Mouse (Mus musculus) spleen, postnatal 4 days (tissue): ENCODE results near the gene Rnf38.

Source experiments
- DNase-seq, 2 experiments: peaks; one replicate each; pipeline ENCODE4 v3.0.0; 2022; ENCODE audit warnings: low spot score in 2 of 2

Rnf38 gene

GRCm38 (mm10) chr4:44233713-44234003, at the start of gene Rnf38:
Gene Rnf38, minus strand, starts transcription at chr4:44233789.
- no peak for DNase-seq

- DNase-seq = no peak
Measured at GRCm38 (mm10) chr4:44281597-44282265, 48.1 kb upstream of the Rnf38 start.

- DNase-seq = no peak
Measured at GRCm38 (mm10) chr4:44271134-44271533, 37.5 kb upstream of the Rnf38 start.

DNA sequence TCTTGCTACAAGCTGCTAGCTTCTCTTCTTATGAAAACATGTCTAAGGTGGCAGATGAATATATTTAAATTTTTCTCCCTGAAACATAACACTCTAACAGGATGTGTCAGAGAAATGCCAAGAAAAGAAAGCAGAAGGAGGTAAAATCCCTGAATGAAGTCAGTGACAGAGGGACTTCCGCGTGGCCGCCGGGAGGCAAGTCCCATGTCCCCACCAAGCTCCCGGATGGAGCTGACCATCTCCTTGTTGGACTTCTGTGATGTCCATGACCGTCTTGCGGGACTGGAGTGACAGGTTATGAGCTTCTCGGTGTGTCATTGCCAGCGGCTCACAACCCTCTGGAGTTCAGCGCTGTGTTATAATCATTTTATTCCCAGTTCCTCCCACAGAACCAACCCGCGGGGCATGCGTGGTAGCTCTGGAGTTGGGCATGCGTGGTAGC, 35.8 kb upstream of the Rnf38 start:
- no peak for DNase-seq

GRCm38 (mm10) chr4:44267437-44267836, 33.8 kb upstream of the Rnf38 start:
- no peak for DNase-seq

- no peak for DNase-seq
Measured at GRCm38 (mm10) chr4:44265500-44265899, 31.9 kb upstream of the Rnf38 start.

DNA sequence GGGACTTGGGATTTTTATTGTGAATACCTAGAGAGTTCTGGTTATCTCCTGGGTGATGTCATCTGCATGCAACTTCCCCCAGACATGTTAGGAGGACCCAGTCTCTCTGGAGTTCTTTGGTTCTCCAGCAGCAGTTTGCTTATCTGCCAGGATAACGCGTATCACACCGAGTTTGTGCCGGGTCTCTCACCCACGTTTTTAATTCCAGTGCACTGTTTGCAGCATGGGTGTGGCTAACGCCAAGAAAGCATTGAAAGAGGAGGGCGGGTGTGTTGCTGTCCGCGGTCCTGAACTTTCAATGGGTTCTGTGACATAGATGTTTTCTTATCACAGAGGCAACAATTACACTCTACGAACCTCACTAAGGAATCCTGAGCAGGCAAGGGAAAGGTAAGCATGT, 26.7 kb upstream of the Rnf38 start:
- DNase-seq = peak; percentile 53 to 80

- DNase-seq = no peak
Measured at GRCm38 (mm10) chr4:44259126-44259525, 25.5 kb upstream of the Rnf38 start.

- DNase-seq = no peak
Measured at GRCm38 (mm10) chr4:44254579-44254978, 21.0 kb upstream of the Rnf38 start.

DNA sequence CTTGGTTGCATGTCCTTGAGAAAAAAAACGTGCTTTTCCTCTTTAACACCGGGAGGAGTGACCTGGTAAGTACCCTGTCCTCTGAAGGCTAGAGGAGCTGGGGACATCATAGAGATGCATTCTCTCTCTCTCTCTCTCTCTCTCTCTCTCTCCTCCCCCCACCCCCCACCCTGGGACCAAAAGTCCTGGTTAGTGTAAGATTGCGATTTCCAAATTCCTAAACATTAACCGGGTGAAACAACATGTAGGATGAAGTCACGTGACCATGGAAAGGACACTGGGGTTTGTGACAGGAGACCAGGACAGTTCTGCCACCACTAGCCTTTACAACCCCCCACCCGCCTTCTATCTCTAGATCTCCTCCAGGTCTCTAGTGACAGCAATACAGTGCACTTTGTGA, 19.6 kb upstream of the Rnf38 start:
- DNase-seq = no peak

DNA sequence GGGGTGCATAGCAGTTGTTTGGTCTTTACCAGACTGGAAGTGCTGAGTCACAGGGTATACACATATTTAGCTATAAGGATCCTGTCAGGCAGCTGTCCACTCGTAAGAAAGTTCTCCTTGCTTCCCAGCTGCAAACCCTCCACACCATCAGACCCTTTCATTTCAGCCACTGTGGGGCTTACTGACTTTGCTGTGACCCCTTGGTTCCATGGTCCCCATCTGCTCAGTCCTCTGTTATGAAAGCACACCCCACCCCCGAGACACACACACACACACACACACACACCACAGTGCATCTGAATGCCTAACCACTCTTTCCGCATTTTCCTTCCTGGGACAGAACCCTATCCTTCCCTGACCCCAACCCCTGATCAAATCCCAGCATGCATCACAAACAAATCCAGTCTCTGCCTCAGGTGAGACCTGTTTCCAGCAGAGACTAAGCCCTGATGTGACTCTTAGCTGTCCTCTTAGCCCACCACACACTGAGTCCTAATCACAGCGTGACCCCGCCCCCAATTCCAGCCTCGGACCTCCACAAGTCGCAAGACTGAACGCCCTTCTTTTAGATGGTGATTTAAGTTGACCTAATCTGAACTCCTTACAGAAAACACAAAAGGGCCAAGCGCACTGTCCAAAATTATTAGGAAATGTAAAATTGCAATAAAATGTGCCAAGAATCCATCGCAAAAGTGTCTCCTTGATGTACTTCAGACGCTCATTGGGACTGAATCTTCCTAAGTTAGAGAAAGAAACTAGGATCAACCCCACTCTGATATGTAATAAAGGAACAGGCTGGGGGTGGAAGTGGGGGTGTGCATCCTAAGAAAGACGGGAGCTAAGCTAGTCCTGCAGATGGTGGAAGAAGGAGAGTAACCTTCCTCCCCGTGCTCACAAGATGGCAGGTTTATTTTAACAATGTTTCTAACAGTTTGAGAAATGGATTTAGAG, 18.7 kb upstream of the Rnf38 start:
- no peak for DNase-seq

- DNase-seq = no peak
Measured at GRCm38 (mm10) chr4:44251521-44251920, 17.9 kb upstream of the Rnf38 start.

GRCm38 (mm10) chr4:44249705-44250104, 16.1 kb upstream of the Rnf38 start:
- no peak for DNase-seq

DNA sequence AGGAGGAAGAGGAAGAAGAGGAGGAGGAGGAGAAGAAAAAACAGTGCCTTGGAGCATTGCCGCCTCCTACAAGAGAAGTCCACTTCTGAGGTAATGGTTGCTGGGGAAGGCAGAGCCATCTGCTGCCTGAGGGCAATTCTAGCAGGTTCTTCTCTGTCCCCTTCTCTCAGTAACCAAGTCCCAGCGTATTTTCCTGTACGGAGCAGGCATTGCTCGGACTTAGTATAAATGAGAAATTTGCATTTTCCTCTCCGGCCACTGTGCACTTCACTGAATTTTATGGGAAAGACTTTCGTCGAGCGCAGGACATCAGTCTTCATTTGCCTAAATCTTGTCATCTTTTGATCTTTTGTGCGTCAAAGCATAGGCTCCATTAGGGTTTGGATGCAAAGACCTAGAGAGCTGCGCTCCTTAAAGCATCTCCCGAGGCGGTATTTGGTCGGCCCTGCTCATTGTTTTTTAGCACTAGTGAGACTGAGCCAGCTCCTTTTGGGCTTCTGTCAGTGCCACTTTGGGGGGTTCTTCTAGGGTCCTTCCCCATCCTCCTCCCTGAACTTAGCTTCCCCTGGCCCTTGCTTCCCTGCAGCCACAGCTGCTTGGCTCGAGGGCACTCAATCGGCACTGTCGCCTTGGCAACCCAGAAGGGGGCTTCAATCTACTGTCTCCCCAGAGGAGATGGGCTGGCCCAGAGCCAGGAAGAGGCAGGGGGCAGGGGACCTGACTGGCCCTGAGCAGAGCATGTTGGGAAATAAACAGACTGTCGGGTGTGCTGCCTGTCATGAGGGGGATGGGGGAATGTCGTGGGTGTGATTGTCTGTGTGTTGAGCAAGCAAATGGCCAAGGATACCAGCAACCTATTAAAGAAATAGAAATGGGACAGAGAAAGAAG, 13.7 kb upstream of the Rnf38 start:
- peak in 1 of 2 experiments; percentile 65 for DNase-seq

- DNase-seq = no peak
Measured at GRCm38 (mm10) chr4:44246285-44246684, 12.7 kb upstream of the Rnf38 start.

GRCm38 (mm10) chr4:44241638-44242037, 8.0 kb upstream of the Rnf38 start:
- no peak for DNase-seq

GRCm38 (mm10) chr4:44235946-44236345, 2.4 kb upstream of the Rnf38 start:
- DNase-seq = no peak

DNA sequence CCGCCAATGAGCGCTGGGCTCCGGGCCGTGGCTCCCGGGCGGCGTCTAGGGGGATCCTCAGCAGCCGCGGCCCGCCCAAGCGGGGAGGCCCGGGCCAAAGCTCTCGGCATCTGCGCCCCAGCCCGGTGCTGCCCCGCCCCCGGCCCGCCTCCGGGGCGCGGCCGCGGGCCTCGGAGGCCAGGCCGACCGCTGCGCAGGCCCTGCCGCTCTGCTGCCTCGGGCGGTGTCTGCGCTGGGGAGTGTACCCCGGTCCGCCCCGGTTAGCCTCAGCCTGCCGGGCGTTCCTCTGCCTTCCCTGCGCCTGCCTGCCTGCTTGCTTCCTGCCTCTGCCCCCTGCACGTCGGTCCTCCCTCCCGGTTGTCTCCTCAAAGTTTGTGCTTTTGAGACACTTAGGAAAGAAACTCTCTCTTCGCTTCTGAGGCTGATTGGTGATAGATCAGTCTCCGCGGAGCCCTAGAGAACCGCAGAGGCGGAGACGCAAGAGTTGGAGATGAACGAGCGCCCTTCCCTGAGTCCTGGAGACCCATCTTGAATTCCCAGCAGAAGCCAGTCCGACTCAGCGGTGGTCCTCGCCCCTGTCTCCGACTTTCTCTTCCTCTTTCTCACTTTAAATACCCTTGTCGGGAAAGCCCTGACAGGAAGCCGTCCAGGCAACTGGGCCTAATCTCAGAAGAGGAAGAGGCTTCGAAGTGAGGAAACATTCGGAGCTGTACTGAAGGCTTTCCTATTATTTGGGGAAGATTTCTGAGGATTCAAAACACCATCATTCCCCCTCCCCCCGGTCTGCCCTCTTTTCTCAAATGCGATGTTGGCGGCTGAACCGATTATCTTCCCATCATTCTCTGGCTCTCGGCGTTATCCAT, 646 bp upstream of the Rnf38 start:
- peak; percentile 90 to 94 for DNase-seq

- DNase-seq = peak; percentile 27 to 73
Measured at GRCm38 (mm10) chr4:44232771-44233712, 547 bp downstream of the Rnf38 start.

GRCm38 (mm10) chr4:44225128-44225527, 8.5 kb downstream of the Rnf38 start:
- no peak for DNase-seq
